Mouse (Mus musculus): ENCODE measurements around the gene Slc17a9.

GRCm38 (mm10) chr2:180780282-180780681 lies 55.2 kb downstream of the Slc17a9 start:
- TF ChIP-seq POLR2A (IDR thresholded peaks at IDR 0.05; ENCODE audit: insufficient read depth, low read depth, low read length) (no peak), CTCF (IDR thresholded peaks at IDR 0.05; ENCODE audit: insufficient read depth, low read depth, low read length) (no peak)

Data from olfactory bulb, adult 2 months (tissue).